Mouse (Mus musculus): Measurements from ENCODE around the gene Lama1. TPM values are rescaled to one million over a fixed set of nuclear protein-coding genes. Genes with fewer than 3 reads are reported as not detected.

The Lama1 gene
- polyA plus RNA-seq, 1 experiment from 2014 or later: 2.0 TPM

GRCm38 (mm10) chr17:67687505-67687904 is 9.6 kb upstream of the Lama1 start:
- WGBS: 76% methylated on average over 6 of the region's 6 CpGs

GRCm38 (mm10) chr17:67690689-67691088 is 6.4 kb upstream of the Lama1 start:
- no peak for DNase-seq (ENCODE audit: low spot score)
- WGBS: 54% methylated on average over 4 of the region's 4 CpGs
- ATAC-seq (ENCODE audit: low read depth): no peak
- Histone ChIP-seq H3K9me3 (ENCODE audit: control insufficient read depth, low read length) (no peaks in the 10 kb centered on the region), H3K27me3 (replicated peaks; ENCODE audit: control insufficient read depth, insufficient read depth, low read length) (no peaks in the 10 kb centered on the region), H3K4me2 (ENCODE audit: low read depth, low read length) (no peak overlapping the region), H3K36me3 (ENCODE audit: control insufficient read depth, insufficient read depth, low read length) (no peaks in the 10 kb centered on the region), H3K9ac (ENCODE audit: low read depth, low read length) (no peak overlapping the region), H3K4me3 (ENCODE audit: low read depth, low read length) (no peak overlapping the region), H3K27ac (replicated peaks; ENCODE audit: low read depth, low read length) (no peak overlapping the region), H3K4me1 (ENCODE audit: control insufficient read depth, insufficient read depth, low read length) (no peaks in the 10 kb centered on the region)

More at GRCm38 (mm10) chr17:67687505-67687904, 9.6 kb upstream of the Lama1 start:
- no peak overlapping the region for H3K4me2 ChIP-seq (ENCODE audit: low read depth, low read length)
- H3K36me3 ChIP-seq (ENCODE audit: control insufficient read depth, insufficient read depth, low read length): no peaks in the 10 kb centered on the region
- no peaks in the 10 kb centered on the region for H3K27me3 ChIP-seq (replicated peaks; ENCODE audit: control insufficient read depth, insufficient read depth, low read length)
- ATAC-seq (ENCODE audit: low read depth): no peak
- no peaks in the 10 kb centered on the region for H3K9me3 ChIP-seq (ENCODE audit: control insufficient read depth, low read length)
- no peak for DNase-seq (ENCODE audit: low spot score)
- no peaks in the 10 kb centered on the region for H3K4me1 ChIP-seq (ENCODE audit: control insufficient read depth, insufficient read depth, low read length)
- H3K27ac ChIP-seq (replicated peaks; ENCODE audit: low read depth, low read length): no peak overlapping the region
- no peak overlapping the region for H3K4me3 ChIP-seq (ENCODE audit: low read depth, low read length)
- H3K9ac ChIP-seq (ENCODE audit: low read depth, low read length): no peak overlapping the region

GRCm38 (mm10) chr17:67692651-67693050 is 4.4 kb upstream of the Lama1 start:
- DNase-seq (ENCODE audit: low spot score): no peak
- no peak overlapping the region for H3K27ac ChIP-seq (replicated peaks; ENCODE audit: low read depth, low read length)
- no peak overlapping the region for H3K4me2 ChIP-seq (ENCODE audit: low read depth, low read length)
- H3K4me3 ChIP-seq (ENCODE audit: low read depth, low read length): no peak overlapping the region
- H3K9ac ChIP-seq (ENCODE audit: low read depth, low read length): no peak overlapping the region
- WGBS: 63% methylated on average over 2 of the region's 2 CpGs
- H3K4me1 ChIP-seq (ENCODE audit: control insufficient read depth, insufficient read depth, low read length): 0 out of 2 replicates have a peak, but pooled peaks cover 3% of the 10 kb centered on the region
- H3K9me3 ChIP-seq (ENCODE audit: control insufficient read depth, low read length): no peaks in the 10 kb centered on the region
- no peak for ATAC-seq (ENCODE audit: low read depth)
- no peaks in the 10 kb centered on the region for H3K36me3 ChIP-seq (ENCODE audit: control insufficient read depth, insufficient read depth, low read length)
- H3K27me3 ChIP-seq (replicated peaks; ENCODE audit: control insufficient read depth, insufficient read depth, low read length): no peaks in the 10 kb centered on the region; the same call in 1 of the 2 replicates

GRCm38 (mm10) chr17:67693861-67694260 is 3.2 kb upstream of the Lama1 start:
- H3K27me3 ChIP-seq (replicated peaks; ENCODE audit: control insufficient read depth, insufficient read depth, low read length): peaks cover 6% of the 10 kb centered on the region; the same call in 1 of the 2 replicates
- peaks cover 14% of the 10 kb centered on the region; the same call in 1 of the 2 replicates for H3K4me1 ChIP-seq (ENCODE audit: control insufficient read depth, insufficient read depth, low read length)
- no peak overlapping the region for H3K9ac ChIP-seq (ENCODE audit: low read depth, low read length)
- no peak overlapping the region for H3K4me3 ChIP-seq (ENCODE audit: low read depth, low read length)
- ATAC-seq (ENCODE audit: low read depth) (no peak), DNase-seq (ENCODE audit: low spot score) (no peak)
- H3K36me3 ChIP-seq (ENCODE audit: control insufficient read depth, insufficient read depth, low read length): no peaks in the 10 kb centered on the region
- 74% methylated on average over 2 of the region's 3 CpGs for WGBS
- H3K9me3 ChIP-seq (ENCODE audit: control insufficient read depth, low read length): no peaks in the 10 kb centered on the region
- no peak overlapping the region for H3K27ac ChIP-seq (replicated peaks; ENCODE audit: low read depth, low read length)
- no peak overlapping the region for H3K4me2 ChIP-seq (ENCODE audit: low read depth, low read length)

- Histone ChIP-seq H3K4me1 (ENCODE audit: control insufficient read depth, insufficient read depth, low read length) (peaks cover 18% of the 10 kb centered on the region), H3K4me3 (ENCODE audit: low read depth, low read length) (peak overlapping the region; percentile 71), H3K9ac (ENCODE audit: low read depth, low read length) (peak overlapping the region; percentile 74), H3K36me3 (ENCODE audit: control insufficient read depth, insufficient read depth, low read length) (no peaks in the 10 kb centered on the region), H3K27me3 (replicated peaks; ENCODE audit: control insufficient read depth, insufficient read depth, low read length) (peaks cover 6% of the 10 kb centered on the region; the same call in 1 of the 2 replicates), H3K9me3 (ENCODE audit: control insufficient read depth, low read length) (no peaks in the 10 kb centered on the region), H3K27ac (replicated peaks; ENCODE audit: low read depth, low read length) (no peak overlapping the region), H3K4me2 (ENCODE audit: low read depth, low read length) (peak overlapping the region; percentile 100)
- DNase-seq (ENCODE audit: low spot score): no peak
- WGBS: 0% methylated on average over 13 of the region's 32 CpGs
- ATAC-seq (ENCODE audit: low read depth): peak; percentile 80
These were observed 417 bp downstream of the Lama1 start for GRCm38 (mm10) chr17:67697461-67697891.

GRCm38 (mm10) chr17:67698301-67698700 is 1.2 kb downstream of the Lama1 start:
- peak; percentile 42; the same call in 1 of the 2 replicates for ATAC-seq (ENCODE audit: low read depth)
- Histone ChIP-seq H3K4me3 (ENCODE audit: low read depth, low read length) (peak overlapping the region; percentile 71), H3K36me3 (ENCODE audit: control insufficient read depth, insufficient read depth, low read length) (no peaks in the 10 kb centered on the region), H3K27ac (replicated peaks; ENCODE audit: low read depth, low read length) (no peak overlapping the region), H3K9me3 (ENCODE audit: control insufficient read depth, low read length) (no peaks in the 10 kb centered on the region), H3K9ac (ENCODE audit: low read depth, low read length) (peak overlapping the region; percentile 74), H3K4me1 (ENCODE audit: control insufficient read depth, insufficient read depth, low read length) (peaks cover 18% of the 10 kb centered on the region), H3K4me2 (ENCODE audit: low read depth, low read length) (peak overlapping the region; percentile 100), H3K27me3 (replicated peaks; ENCODE audit: control insufficient read depth, insufficient read depth, low read length) (peaks cover 6% of the 10 kb centered on the region; the same call in 1 of the 2 replicates)
- 1% methylated on average over 13 of the region's 13 CpGs for WGBS
- peak; percentile 72 for DNase-seq (ENCODE audit: low spot score)

GRCm38 (mm10) chr17:67701761-67702160 is 4.7 kb downstream of the Lama1 start:
- Histone ChIP-seq H3K4me1 (ENCODE audit: control insufficient read depth, insufficient read depth, low read length) (peaks cover 17% of the 10 kb centered on the region), H3K4me3 (ENCODE audit: low read depth, low read length) (no peak overlapping the region), H3K9ac (ENCODE audit: low read depth, low read length) (no peak overlapping the region), H3K4me2 (ENCODE audit: low read depth, low read length) (no peak overlapping the region), H3K27ac (replicated peaks; ENCODE audit: low read depth, low read length) (no peak overlapping the region), H3K9me3 (ENCODE audit: control insufficient read depth, low read length) (no peaks in the 10 kb centered on the region), H3K27me3 (replicated peaks; ENCODE audit: control insufficient read depth, insufficient read depth, low read length) (peaks cover 6% of the 10 kb centered on the region; the same call in 1 of the 2 replicates), H3K36me3 (ENCODE audit: control insufficient read depth, insufficient read depth, low read length) (no peaks in the 10 kb centered on the region)
- DNase-seq (ENCODE audit: low spot score) (no peak), ATAC-seq (ENCODE audit: low read depth) (no peak)
- WGBS: 46% methylated on average over 8 of the region's 9 CpGs

GRCm38 (mm10) chr17:67702941-67703340 is 5.9 kb downstream of the Lama1 start:
- Histone ChIP-seq H3K27ac (replicated peaks; ENCODE audit: low read depth, low read length) (no peak overlapping the region), H3K27me3 (replicated peaks; ENCODE audit: control insufficient read depth, insufficient read depth, low read length) (0 out of 2 replicates have a peak, but pooled peaks cover 6% of the 10 kb centered on the region), H3K4me2 (ENCODE audit: low read depth, low read length) (no peak overlapping the region), H3K4me1 (ENCODE audit: control insufficient read depth, insufficient read depth, low read length) (peaks cover 18% of the 10 kb centered on the region), H3K9ac (ENCODE audit: low read depth, low read length) (no peak overlapping the region), H3K36me3 (ENCODE audit: control insufficient read depth, insufficient read depth, low read length) (no peaks in the 10 kb centered on the region), H3K4me3 (ENCODE audit: low read depth, low read length) (no peak overlapping the region), H3K9me3 (ENCODE audit: control insufficient read depth, low read length) (no peaks in the 10 kb centered on the region)
- ATAC-seq (ENCODE audit: low read depth): no peak
- DNase-seq (ENCODE audit: low spot score): no peak
- WGBS: 60% methylated on average over 3 of the region's 3 CpGs

Data from embryonic facial prominence, embryonic 14.5 days (tissue).